Mouse (Mus musculus): Measurements from ENCODE around the gene Slc9a3r2.

Gene Slc9a3r2

DNA sequence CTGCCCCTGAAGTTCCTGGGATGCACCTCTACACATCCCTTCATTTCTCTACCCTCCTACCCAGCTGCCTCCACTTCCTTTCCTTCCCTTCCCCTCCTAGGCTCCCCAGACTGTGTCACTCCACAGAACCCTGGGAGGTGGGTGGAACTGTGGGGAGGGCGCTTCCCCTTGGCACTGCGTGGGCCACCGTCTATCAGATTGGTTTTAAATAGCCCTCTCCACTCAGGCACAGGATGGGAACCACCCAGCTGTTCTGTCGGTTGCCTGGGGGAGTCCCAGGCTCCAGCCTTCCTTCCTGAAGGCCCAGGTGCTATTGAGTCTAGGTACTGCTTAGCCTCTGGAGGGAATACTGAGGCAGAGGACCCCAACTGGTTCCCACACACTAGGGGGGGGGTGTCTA lies 15.1 kb downstream of the Slc9a3r2 start:
- no peak for DNase-seq

GRCm38 (mm10) chr17:24633831-24634230 lies 16.3 kb downstream of the Slc9a3r2 start:
- no peak for DNase-seq

DNA sequence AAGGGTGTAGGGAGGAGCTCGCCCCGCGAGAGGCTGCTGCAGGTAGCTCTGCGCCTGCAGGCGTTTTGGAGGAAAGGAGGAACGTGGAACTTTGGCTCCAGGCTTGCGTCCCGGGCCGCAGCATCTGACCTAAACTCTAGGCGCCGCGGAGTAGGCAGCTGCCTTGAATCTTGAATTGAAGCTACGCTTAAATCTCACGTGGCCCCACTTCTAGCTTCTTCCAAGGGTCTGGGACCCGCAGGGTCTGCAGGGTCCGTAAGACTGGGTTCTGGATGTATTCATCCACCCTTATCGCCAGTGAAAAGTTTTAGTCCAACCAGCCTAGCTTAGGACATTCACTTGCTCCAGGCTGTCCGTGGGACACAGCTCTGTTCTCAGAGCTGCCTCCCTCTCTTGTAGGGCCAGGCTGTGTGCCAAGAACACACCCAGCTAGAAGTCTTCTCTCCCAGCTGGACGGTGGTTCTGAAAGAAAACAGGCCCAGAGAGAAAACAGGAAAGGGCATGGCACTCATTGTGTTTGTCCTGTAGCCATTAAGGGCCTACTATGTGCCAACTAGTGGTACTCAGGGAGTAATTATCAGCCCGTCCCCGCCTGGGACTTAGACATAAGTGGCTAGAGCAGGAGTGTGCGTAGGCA lies 17.2 kb downstream of the Slc9a3r2 start:
- no peak for DNase-seq

GRCm38 (mm10) chr17:24632167-24632812 lies 17.8 kb downstream of the Slc9a3r2 start, which contains the start of the genes Tsc2 and Nthl1:
TSS of gene Tsc2 (minus strand) at chr17:24632630.
TSS of gene Nthl1 (plus strand) at chr17:24632680.
- DNase-seq, result peak; percentile 79

DNA sequence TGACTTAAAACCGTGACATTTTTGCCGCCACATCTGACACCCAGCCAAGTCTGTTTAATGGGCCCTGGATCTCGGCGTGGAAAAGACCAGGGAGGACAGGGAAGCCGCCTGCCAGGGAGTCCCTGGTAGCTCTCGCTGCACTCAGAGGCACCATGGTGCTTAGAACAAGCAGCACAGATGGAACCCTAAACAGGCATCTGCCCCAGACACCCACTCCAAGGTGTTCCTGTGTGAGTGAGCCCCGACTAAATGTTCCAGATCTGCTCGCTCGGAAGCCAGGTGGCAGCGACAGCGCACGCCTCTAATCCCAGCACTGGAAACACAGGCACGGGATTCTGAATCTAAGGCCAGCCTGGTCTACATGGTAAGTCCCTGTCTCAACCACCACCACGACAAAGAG lies 20.1 kb downstream of the Slc9a3r2 start:
- no peak for DNase-seq

- DNase-seq, result peak; percentile 92
Measured at GRCm38 (mm10) chr17:24628646-24629045, 21.5 kb downstream of the Slc9a3r2 start.

DNA sequence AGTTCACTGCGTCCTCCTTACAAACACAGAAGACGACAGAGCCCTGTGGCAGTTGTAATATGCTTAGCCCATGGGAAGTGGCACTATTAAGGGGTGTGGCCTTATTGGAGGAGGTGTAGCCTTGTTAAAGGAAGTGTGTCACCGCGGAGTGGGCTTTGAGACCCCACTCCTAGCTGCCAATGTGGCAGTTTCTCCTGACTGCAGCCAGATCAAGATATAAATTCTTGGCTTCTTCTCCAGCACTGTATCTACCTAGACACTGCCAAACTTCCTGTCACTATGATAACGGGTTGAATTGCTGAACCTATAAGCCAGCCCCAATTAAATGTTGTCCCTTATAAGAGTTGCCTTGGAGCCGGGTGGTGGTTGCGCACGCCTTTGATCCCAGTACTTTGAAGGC lies 24.7 kb downstream of the Slc9a3r2 start:
- DNase-seq, result no peak

GRCm38 (mm10) chr17:24617561-24618194 lies 32.4 kb downstream of the Slc9a3r2 start:
- DNase-seq, result no peak

- DNase-seq, result no peak
Measured at GRCm38 (mm10) chr17:24610711-24611110, 39.4 kb downstream of the Slc9a3r2 start.

GRCm38 (mm10) chr17:24608874-24609273 lies 41.3 kb downstream of the Slc9a3r2 start:
- DNase-seq, result no peak

DNA sequence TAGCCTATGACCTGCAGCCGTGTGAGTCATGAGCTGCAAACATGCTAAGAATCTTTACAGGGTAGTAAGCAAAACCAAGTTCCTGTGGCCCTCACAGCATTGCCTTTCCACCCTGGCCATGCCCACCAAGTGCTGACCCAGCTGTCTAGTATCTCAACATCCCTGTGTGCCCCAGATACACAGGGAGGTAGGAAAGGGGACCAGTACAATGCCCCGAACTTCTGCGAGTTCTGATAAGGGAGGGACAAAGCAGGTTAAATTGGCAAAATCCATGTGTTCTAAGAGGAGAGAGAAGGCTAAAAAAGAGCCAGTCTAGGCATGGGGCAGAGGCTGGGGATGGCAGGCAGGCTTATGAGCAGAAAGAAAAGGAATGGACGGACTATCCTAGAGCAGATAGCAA lies 41.8 kb downstream of the Slc9a3r2 start:
- no peak for DNase-seq

DNA sequence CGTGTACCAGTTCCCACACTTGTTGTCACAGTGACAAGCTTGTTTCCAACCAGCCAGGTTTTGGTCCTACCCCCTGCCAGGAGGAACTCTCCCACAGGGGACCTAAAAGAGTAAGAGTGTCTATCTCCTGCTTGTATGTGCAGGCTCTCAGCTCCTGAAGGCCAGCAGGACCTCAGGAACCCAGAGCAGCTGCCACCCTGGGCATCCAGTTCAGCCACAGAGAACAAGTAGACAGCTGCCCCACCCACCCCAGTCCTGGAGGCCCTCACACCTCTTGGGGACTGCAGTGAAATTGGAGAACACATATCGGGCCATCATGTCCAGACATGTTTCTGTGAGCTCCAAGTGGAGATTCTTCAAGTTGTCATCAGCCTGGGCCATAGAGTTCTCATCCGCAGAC lies 45.6 kb downstream of the Slc9a3r2 start:
- DNase-seq, result no peak

GRCm38 (mm10) chr17:24603961-24604360 lies 46.2 kb downstream of the Slc9a3r2 start:
- no peak for DNase-seq

DNA sequence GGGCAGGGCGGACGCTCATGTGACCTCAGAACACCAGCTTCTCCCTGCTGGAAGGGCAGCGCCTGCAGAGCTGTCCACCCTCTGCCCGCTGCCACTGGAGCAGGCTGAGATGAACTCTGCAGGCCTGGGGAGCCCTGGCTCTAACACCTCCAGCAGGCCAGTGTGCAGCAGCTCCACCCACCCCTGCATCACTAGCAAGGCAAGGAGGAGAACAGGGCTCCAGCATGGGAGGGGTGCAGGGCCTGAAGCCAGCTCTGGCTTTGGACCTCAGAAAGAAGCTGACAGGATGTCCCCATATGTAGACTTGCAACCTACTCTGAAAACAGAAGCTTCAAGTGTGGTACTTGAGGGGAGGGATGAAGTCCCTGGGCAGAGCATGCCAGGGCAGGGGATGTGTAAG lies 49.6 kb downstream of the Slc9a3r2 start:
- peak; percentile 50 for DNase-seq

DNA sequence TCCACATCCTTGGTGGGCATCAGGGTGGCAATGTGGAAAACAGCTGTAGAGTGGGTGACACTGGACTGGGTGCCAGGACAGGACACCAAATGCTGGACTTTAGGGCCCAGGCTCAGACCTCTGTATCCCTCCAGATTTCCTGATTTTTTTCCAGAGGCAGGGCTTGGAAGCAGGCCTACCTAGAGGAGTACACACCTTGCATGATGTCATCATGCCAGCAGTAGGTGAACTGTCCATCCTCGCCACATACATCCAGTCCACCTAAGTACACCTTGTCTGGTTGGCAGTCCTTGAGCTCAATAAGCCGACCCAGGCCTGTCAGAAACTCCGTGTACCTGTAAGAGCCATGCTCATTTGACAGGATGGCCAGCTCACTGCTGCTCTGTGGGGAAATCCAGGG lies 52.1 kb downstream of the Slc9a3r2 start:
- DNase-seq, result peak; percentile 46

DNA sequence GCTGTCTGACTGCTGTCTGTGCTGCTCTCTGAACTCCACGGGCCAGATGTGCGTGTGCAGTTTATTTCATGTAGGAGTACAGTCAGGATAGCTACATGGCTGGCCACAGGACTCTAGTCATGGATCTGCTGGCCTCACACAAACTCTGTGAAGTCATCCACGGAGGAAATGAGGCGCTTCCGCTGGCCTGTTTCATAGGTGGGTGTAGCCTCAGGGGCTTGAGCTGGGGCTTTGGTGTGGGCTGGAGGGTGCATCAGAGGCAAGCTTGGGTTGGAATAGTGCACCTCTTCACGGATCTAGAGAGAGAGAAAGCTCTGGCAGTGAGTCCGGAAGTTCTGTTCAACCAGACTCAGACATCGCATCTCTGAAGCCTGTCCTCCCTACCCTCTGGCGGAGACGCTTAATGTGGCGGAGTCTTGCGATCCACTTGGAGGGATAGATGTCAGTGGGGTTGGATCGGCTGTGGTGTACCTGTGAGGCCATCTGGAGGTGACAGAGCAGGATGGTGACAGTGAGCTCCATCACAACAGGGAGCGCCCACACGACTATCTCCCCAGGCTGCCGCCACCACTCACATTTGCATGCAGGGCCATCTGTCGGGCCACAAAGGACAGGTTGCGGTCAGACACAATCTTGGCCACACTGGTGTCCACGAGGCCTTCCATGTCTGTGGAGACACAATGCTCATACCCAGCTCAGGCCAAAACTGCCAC lies 53.5 kb downstream of the Slc9a3r2 start:
- DNase-seq, result peak; percentile 93

DNA sequence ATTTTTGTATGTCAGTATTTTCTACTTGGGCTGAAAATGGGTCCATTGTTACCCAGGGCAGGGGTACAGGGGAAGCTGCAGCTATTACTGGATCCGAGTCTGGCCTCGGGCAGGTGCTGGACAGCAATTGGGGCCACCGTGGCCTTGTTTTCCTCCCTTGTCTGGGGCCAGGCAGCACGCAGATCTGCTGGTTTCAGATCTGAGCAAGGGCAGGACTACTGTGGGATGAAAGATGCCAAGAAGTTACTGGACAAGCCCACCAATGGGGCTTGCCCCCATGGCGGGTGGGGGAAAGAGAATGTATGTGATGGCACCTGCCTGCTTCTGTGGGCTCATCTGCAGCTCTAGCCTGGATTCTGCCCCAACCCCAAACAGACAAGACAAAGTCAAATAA lies 54.1 kb downstream of the Slc9a3r2 start:
- peak; percentile 52 for DNase-seq

- peak; percentile 75 for DNase-seq
Measured at GRCm38 (mm10) chr17:24595126-24596072, 54.7 kb downstream of the Slc9a3r2 start.

DNA sequence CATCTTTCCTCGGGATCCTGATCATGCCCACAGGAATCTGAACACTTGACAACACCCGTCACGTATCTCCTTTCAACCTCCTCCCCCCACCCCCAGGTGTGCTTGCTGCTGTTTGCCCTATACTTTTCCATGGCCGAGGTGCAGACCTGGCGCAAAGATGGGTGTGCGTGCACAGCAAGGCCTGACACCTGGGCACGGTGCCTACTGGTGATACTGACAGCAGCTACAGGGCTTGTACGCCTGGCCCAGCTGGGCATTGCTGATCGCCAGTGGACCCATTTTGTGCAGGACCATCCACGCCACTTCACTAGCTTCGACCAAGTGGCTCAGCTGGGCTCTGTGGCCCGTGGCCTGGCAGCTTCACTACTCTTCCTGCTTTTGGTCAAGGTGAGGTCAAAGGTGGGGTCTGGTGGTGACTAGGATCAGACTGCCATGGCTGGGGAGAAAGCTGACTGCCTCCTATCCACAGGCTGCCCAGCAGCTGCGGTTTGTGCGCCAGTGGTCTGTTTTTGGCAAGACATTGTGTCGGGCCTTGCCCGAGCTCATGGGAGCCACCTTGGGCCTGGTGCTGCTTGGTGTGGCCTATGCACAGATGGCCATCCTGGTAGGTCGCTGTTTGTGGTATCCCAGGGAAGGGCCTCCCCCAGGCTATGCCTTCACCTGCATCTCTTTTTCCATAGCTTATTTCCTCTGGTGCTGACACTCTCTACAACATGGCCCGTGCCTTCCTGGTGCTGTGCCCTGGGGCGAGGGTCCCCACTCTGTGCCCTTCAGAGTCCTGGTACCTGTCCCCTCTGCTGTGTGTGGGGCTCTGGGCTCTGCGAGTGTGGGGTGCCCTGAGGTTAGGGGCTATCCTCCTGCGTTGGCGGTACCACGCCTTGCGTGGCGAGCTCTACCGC lies 55.9 kb downstream of the Slc9a3r2 start:
- peak; percentile 58 for DNase-seq

DNA sequence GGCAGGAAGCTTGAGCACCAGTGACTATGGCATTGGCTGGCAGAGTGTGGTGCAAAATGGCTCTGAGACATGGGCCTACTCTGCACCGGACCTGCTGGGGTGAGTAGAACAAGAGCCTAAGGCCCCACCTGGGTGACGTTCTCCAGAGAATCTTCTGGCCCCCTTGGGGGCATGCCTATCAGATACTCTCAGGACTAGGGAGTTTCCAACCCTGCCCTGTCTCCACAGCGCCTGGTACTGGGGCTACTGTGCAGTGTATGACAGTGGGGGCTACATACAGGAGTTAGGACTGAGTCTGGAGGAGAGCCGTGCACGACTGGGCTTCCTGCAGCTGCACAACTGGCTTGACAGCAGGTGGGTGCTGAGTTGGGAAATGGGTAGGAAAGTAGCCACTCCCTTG lies 56.9 kb downstream of the Slc9a3r2 start:
- peak; percentile 22 for DNase-seq

- DNase-seq, result no peak
Measured at GRCm38 (mm10) chr17:24591695-24592094, 58.4 kb downstream of the Slc9a3r2 start.
